Mouse (Mus musculus): Measurements from ENCODE around the gene Lxn. TPM values are rescaled to one million over a fixed set of nuclear protein-coding genes. Genes with fewer than 3 reads are reported as not detected.
A peak's percentile ranks its signal among the peaks of the same experiment; 100 is the strongest.

Gene Lxn
- total RNA-seq, 1 experiment: 6.3 TPM

GRCm38 (mm10) chr3:67450601-67451210, 13.0 kb downstream of the Lxn start:
- Histone ChIP-seq H3K9ac (ENCODE audit: insufficient read depth, low read depth, low read length, poor library complexity, severe bottlenecking) (no peak overlapping the region), H3K4me1 (ENCODE audit: control insufficient read depth in 2 of 2, insufficient read depth in 2 of 2, low read length in 2 of 2, poor library complexity in 1 of 2) (peaks cover 0 to 3% of the 10 kb centered on the region in 2 experiments; a peak in 1 of 4 replicates), H3K4me3 (ENCODE audit: insufficient read depth in 1 of 2, low read depth in 1 of 2, low read length in 2 of 2, poor library complexity in 1 of 2, severe bottlenecking in 1 of 2) (no peak overlapping the region), H3K27ac (ENCODE audit: insufficient read depth, low read depth, low read length, poor library complexity, severe bottlenecking) (no peak overlapping the region), H3K9me3 (ENCODE audit: control insufficient read depth, insufficient read depth, low read depth, low read length) (no peaks in the 10 kb centered on the region), H3K36me3 (ENCODE audit: control insufficient read depth, insufficient read depth, low read length, poor library complexity, severe bottlenecking) (peaks cover 30% of the 10 kb centered on the region)
- in situ Hi-C loops (cut with MboI; ENCODE audit: low sequenced_read_pairs in 2 of 2, unreplicated experiment in 2 of 2): no loop called here
- no peak for DNase-seq (ENCODE audit: low read depth, low spot score)
- TF ChIP-seq ZNF384 (IDR thresholded peaks at IDR 0.05; ENCODE audit: low read depth, low read length) (no peak), HCFC1 (IDR thresholded peaks at IDR 0.05; ENCODE audit: borderline replicate concordance, insufficient read depth, low read length) (no peak), MAFK (IDR thresholded peaks at IDR 0.05; ENCODE audit: insufficient read depth, low read depth, low read length) (no peak), CHD2 (IDR thresholded peaks at IDR 0.05; ENCODE audit: low read depth, low read length) (no peak)

GRCm38 (mm10) chr3:67449660-67450059, 14.1 kb downstream of the Lxn start:
- H3K36me3 ChIP-seq (ENCODE audit: control insufficient read depth, insufficient read depth, low read length, poor library complexity, severe bottlenecking): peaks cover 33% of the 10 kb centered on the region
- no peak for DNase-seq (ENCODE audit: low read depth, low spot score)
- in situ Hi-C loops (cut with MboI; ENCODE audit: low sequenced_read_pairs in 2 of 2, unreplicated experiment in 2 of 2): no loop called here

GRCm38 (mm10) chr3:67447143-67447542, 16.6 kb downstream of the Lxn start:
- in situ Hi-C loops (cut with MboI; ENCODE audit: low sequenced_read_pairs in 2 of 2, unreplicated experiment in 2 of 2): no loop called here
- peaks cover 0 to 3% of the 10 kb centered on the region in 2 experiments; a peak in 1 of 4 replicates for H3K4me1 ChIP-seq (ENCODE audit: control insufficient read depth in 2 of 2, insufficient read depth in 2 of 2, low read length in 2 of 2, poor library complexity in 1 of 2)

More at GRCm38 (mm10) chr3:67449660-67450059, 14.1 kb downstream of the Lxn start:
- Histone ChIP-seq H3K4me3 (ENCODE audit: insufficient read depth in 1 of 2, low read depth in 1 of 2, low read length in 2 of 2, poor library complexity in 1 of 2, severe bottlenecking in 1 of 2) (peak overlapping the region; percentile 3 to 51; a peak in 2 of 4 replicates), H3K9ac (ENCODE audit: insufficient read depth, low read depth, low read length, poor library complexity, severe bottlenecking) (peak overlapping the region; percentile 61), H3K27ac (ENCODE audit: insufficient read depth, low read depth, low read length, poor library complexity, severe bottlenecking) (no peak overlapping the region), H3K9me3 (ENCODE audit: control insufficient read depth, insufficient read depth, low read depth, low read length) (no peaks in the 10 kb centered on the region), H3K4me1 (ENCODE audit: control insufficient read depth in 2 of 2, insufficient read depth in 2 of 2, low read length in 2 of 2, poor library complexity in 1 of 2) (peaks cover 0 to 3% of the 10 kb centered on the region in 2 experiments; a peak in 1 of 4 replicates)
- TF ChIP-seq ZNF384 (IDR thresholded peaks at IDR 0.05; ENCODE audit: low read depth, low read length): no peak
- TF ChIP-seq CHD2 (IDR thresholded peaks at IDR 0.05; ENCODE audit: low read depth, low read length): no peak
- TF ChIP-seq HCFC1 (IDR thresholded peaks at IDR 0.05; ENCODE audit: borderline replicate concordance, insufficient read depth, low read length): no peak
- no peak for TF ChIP-seq MAFK (IDR thresholded peaks at IDR 0.05; ENCODE audit: insufficient read depth, low read depth, low read length)
- TF ChIP-seq ZC3H11A (IDR thresholded peaks at IDR 0.05; ENCODE audit: borderline replicate concordance, low read depth, low read length): no peak

GRCm38 (mm10) chr3:67434011-67434410, 29.7 kb downstream of the Lxn start:
- H3K36me3 ChIP-seq (ENCODE audit: control insufficient read depth, insufficient read depth, low read length, poor library complexity, severe bottlenecking): peaks cover 26% of the 10 kb centered on the region
- in situ Hi-C loops (cut with MboI; ENCODE audit: low sequenced_read_pairs in 2 of 2, unreplicated experiment in 2 of 2): no loop called here
- DNase-seq (ENCODE audit: low read depth, low spot score): no peak
- peaks cover 0 to 2% of the 10 kb centered on the region in 2 experiments; a peak in 1 of 4 replicates for H3K4me1 ChIP-seq (ENCODE audit: control insufficient read depth in 2 of 2, insufficient read depth in 2 of 2, low read length in 2 of 2, poor library complexity in 1 of 2)
- H3K9ac ChIP-seq (ENCODE audit: insufficient read depth, low read depth, low read length, poor library complexity, severe bottlenecking): no peak overlapping the region
- H3K27ac ChIP-seq (ENCODE audit: insufficient read depth, low read depth, low read length, poor library complexity, severe bottlenecking): no peak overlapping the region
- no peak for TF ChIP-seq HCFC1 (IDR thresholded peaks at IDR 0.05; ENCODE audit: borderline replicate concordance, insufficient read depth, low read length)
- no peak for TF ChIP-seq ZNF384 (IDR thresholded peaks at IDR 0.05; ENCODE audit: low read depth, low read length)
- TF ChIP-seq ZC3H11A (IDR thresholded peaks at IDR 0.05; ENCODE audit: borderline replicate concordance, low read depth, low read length): no peak
- TF ChIP-seq MAFK (IDR thresholded peaks at IDR 0.05; ENCODE audit: insufficient read depth, low read depth, low read length): no peak
- TF ChIP-seq CHD2 (IDR thresholded peaks at IDR 0.05; ENCODE audit: low read depth, low read length): no peak
- no peak overlapping the region for H3K4me3 ChIP-seq (ENCODE audit: insufficient read depth in 1 of 2, low read depth in 1 of 2, low read length in 2 of 2, poor library complexity in 1 of 2, severe bottlenecking in 1 of 2)
- no peaks in the 10 kb centered on the region for H3K9me3 ChIP-seq (ENCODE audit: control insufficient read depth, insufficient read depth, low read depth, low read length)

More at GRCm38 (mm10) chr3:67447143-67447542, 16.6 kb downstream of the Lxn start:
- DNase-seq (ENCODE audit: low read depth, low spot score): no peak
- Histone ChIP-seq H3K9me3 (ENCODE audit: control insufficient read depth, insufficient read depth, low read depth, low read length) (no peaks in the 10 kb centered on the region), H3K36me3 (ENCODE audit: control insufficient read depth, insufficient read depth, low read length, poor library complexity, severe bottlenecking) (peaks cover 37% of the 10 kb centered on the region), H3K4me3 (ENCODE audit: insufficient read depth in 1 of 2, low read depth in 1 of 2, low read length in 2 of 2, poor library complexity in 1 of 2, severe bottlenecking in 1 of 2) (no peak overlapping the region), H3K9ac (ENCODE audit: insufficient read depth, low read depth, low read length, poor library complexity, severe bottlenecking) (no peak overlapping the region), H3K27ac (ENCODE audit: insufficient read depth, low read depth, low read length, poor library complexity, severe bottlenecking) (no peak overlapping the region)
- TF ChIP-seq ZC3H11A (IDR thresholded peaks at IDR 0.05; ENCODE audit: borderline replicate concordance, low read depth, low read length) (no peak), HCFC1 (IDR thresholded peaks at IDR 0.05; ENCODE audit: borderline replicate concordance, insufficient read depth, low read length) (no peak), MAFK (IDR thresholded peaks at IDR 0.05; ENCODE audit: insufficient read depth, low read depth, low read length) (no peak), ZNF384 (IDR thresholded peaks at IDR 0.05; ENCODE audit: low read depth, low read length) (no peak), CHD2 (IDR thresholded peaks at IDR 0.05; ENCODE audit: low read depth, low read length) (no peak)
